8 mouse cellular contexts compared by ENCODE assay signal in genomic region chr13:96081276-96081675, GRCm38 (mm10). TPM values are rescaled to one million over a fixed set of nuclear protein-coding genes. Genes with fewer than 3 reads are reported as not detected.
DNase-seq lines count a peak whose midpoint lies in the region; ATAC-seq lines count a peak whose summit lies in the region.
"Not testable (repeated sequence)": the region's sequence is repeated elsewhere in the genome, so short reads cannot be mapped to it uniquely, and the experiment has no call there.

TSS of gene Gm20075 (minus strand) at chr13:96081376.

- H3K9me3 ChIP-seq in ES-E14 (ENCODE audit: control insufficient read depth, insufficient read depth, low read depth, low read length); forebrain, embryonic 15.5 days; heart, embryonic 16.5 days (replicated peaks; ENCODE audit: control insufficient read depth, low read length); limb, embryonic 15.5 days; neural tube, embryonic 11.5 days (ENCODE audit: control insufficient read depth, low read length): not testable (repeated sequence)

- H3K4me2 ChIP-seq in forebrain, embryonic 15.5 days (replicated peaks); heart, embryonic 16.5 days (ENCODE audit: low read depth, low read length); limb, embryonic 15.5 days; neural tube, embryonic 11.5 days (ENCODE audit: low read depth): not testable (repeated sequence)

- H3K36me3 ChIP-seq in ES-E14 (ENCODE audit: control insufficient read depth, insufficient read depth, low read length, poor library complexity, severe bottlenecking); forebrain, embryonic 15.5 days; heart, embryonic 16.5 days (ENCODE audit: control insufficient read depth, insufficient read depth); limb, embryonic 15.5 days; neural tube, embryonic 11.5 days (ENCODE audit: control insufficient read depth, insufficient read depth, low read length): not testable (repeated sequence)

- not testable (repeated sequence) for ATAC-seq in forebrain, embryonic 15.5 days (replicated peaks); heart, embryonic 16.5 days (replicated peaks; ENCODE audit: extremely low read depth, insufficient read depth, low FRiP score); inflammation-experienced regulatory T-cells, adult 6 months; limb, embryonic 15.5 days (ENCODE audit: insufficient number of reproducible peaks, low FRiP score, low TSS enrichment, low read depth); neural tube, embryonic 11.5 days (ENCODE audit: insufficient read depth, low FRiP score, low TSS enrichment)

- 86% methylated on average over 3 of the region's 3 CpGs for WGBS in forebrain, embryonic 15.5 days
- WGBS in heart, embryonic 16.5 days: 74% methylated on average over 3 of the region's 3 CpGs
- WGBS in limb, embryonic 15.5 days: 82% methylated on average over 3 of the region's 3 CpGs
- 89% methylated on average over 3 of the region's 3 CpGs for WGBS in neural tube, embryonic 11.5 days

- not testable (repeated sequence) for H3K27me3 ChIP-seq in forebrain, embryonic 15.5 days; heart, embryonic 16.5 days (ENCODE audit: control insufficient read depth, insufficient read depth, low read length); limb, embryonic 15.5 days; neural tube, embryonic 11.5 days (ENCODE audit: control insufficient read depth, insufficient read depth, low read length)

- not testable (repeated sequence) for H3K4me1 ChIP-seq in ES-E14 (ENCODE audit: control insufficient read depth in 2 of 2, insufficient read depth in 2 of 2, low read length in 2 of 2, poor library complexity in 1 of 2); brown adipose tissue, adult 24 weeks (ENCODE audit: control insufficient read depth, insufficient read depth, insufficient read length, low read length); forebrain, embryonic 15.5 days; heart, embryonic 16.5 days (ENCODE audit: control insufficient read depth, insufficient read depth, low read length); limb, embryonic 15.5 days; neural tube, embryonic 11.5 days (ENCODE audit: control insufficient read depth, insufficient read depth, low read length)

- not testable (repeated sequence) for H3K4me3 ChIP-seq in ES-E14 (ENCODE audit: insufficient read depth in 1 of 2, low read depth in 1 of 2, low read length in 2 of 2, poor library complexity in 1 of 2, severe bottlenecking in 1 of 2); brown adipose tissue, adult 24 weeks (ENCODE audit: insufficient read depth, low read depth, low read length); forebrain, embryonic 15.5 days; heart, embryonic 16.5 days (ENCODE audit: low read length); limb, embryonic 15.5 days; neural tube, embryonic 11.5 days (ENCODE audit: low read depth, low read length)

- not testable (repeated sequence) for H3K27ac ChIP-seq in ES-E14 (ENCODE audit: insufficient read depth, low read depth, low read length, poor library complexity, severe bottlenecking); brown adipose tissue, adult 24 weeks (replicated peaks; ENCODE audit: low read depth, low read length); forebrain, embryonic 15.5 days (replicated peaks); heart, embryonic 16.5 days (ENCODE audit: low read length); limb, embryonic 15.5 days; neural tube, embryonic 11.5 days (ENCODE audit: low read depth, low read length)

- DNase-seq in ES-E14 (ENCODE audit: low read depth, low spot score); layer of hippocampus, postnatal 25 days (ENCODE audit: extremely low spot score in 1 of 2, low spot score in 1 of 2); neural tube, embryonic 11.5 days (ENCODE audit: low spot score): not testable (repeated sequence)

- in situ Hi-C loops in ES-E14 (cut with MboI; ENCODE audit: low sequenced_read_pairs in 2 of 2, unreplicated experiment in 2 of 2): not testable (repeated sequence)

- H3K9ac ChIP-seq in ES-E14 (ENCODE audit: insufficient read depth, low read depth, low read length, poor library complexity, severe bottlenecking); forebrain, embryonic 15.5 days (replicated peaks); heart, embryonic 16.5 days (ENCODE audit: low read length); limb, embryonic 15.5 days; neural tube, embryonic 11.5 days (ENCODE audit: low read length): not testable (repeated sequence)

RNA-seq across cellular contexts. Expression of gene Gm20075, which starts in this region (rescaled TPM):
- total RNA-seq in ES-E14 (2012; rRNA removed): 7.0 and 13.2 TPM in 2 replicates
- 50.3 and 58.1 TPM in 2 replicates for polyA plus RNA-seq in brown adipose tissue, adult 24 weeks (2012; ENCODE audit: insufficient read depth, insufficient read length, missing spikeins)
- 24.4 and 27.6 TPM in 2 replicates for polyA plus RNA-seq in forebrain, embryonic 15.5 days (2015; fragmentation: Nextera tagmentation; extraction: Ambion mirVana)
- 26.9 and 39.9 TPM in 2 replicates for polyA plus RNA-seq in heart, embryonic 16.5 days (2015; fragmentation: Nextera tagmentation; extraction: Ambion mirVana)
- 10 to 100 TPM in 2 of 3 experiments, 1 to 10 TPM in 1; 8.9 to 18.4 (median 11.6) TPM for polyA plus RNA-seq in inflammation-experienced regulatory T-cells, adult 6 months (2017; shearing (Covaris generic))
- total RNA-seq in layer of hippocampus, postnatal 25 days (2021): 10 to 100 TPM; 25.6 to 26.2 TPM
- 17.0 and 17.4 TPM in 2 replicates for polyA plus RNA-seq in limb, embryonic 15.5 days (2015; fragmentation: Nextera tagmentation; extraction: Ambion mirVana)
- 36.4 and 38.2 TPM in 2 replicates for polyA plus RNA-seq in neural tube, embryonic 11.5 days (2014; fragmentation: Nextera tagmentation; extraction: Ambion mirVana)
